Mouse (Mus musculus): ENCODE measurements around the gene Spag17. TPM values are rescaled to one million over a fixed set of nuclear protein-coding genes. Genes with fewer than 3 reads are reported as not detected.

Gene Spag17
- polyA plus RNA-seq, 1 experiment from 2014 or later: 1.2 TPM

DNA sequence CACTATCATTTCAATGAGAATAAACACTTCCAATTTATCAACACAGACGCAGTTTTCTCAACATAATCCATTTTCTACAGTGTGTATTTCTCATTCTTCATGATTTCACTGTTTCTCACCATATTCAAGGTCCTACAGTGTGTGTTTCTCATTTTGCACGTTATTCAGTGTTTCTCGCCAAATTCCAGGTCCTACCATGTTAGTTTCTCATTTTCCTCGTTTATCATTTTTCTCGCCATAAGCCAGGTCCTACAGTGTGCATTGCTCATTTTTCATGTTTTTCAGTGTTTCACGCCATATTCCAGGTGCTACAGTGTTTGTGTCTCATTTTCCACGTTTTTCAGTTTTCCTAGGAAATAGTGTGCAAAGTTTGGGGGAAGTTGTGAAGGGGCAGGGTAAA, 95.8 kb downstream of the Spag17 start:
- H3K4me3 ChIP-seq (ENCODE audit: low read depth, low read length): no peak overlapping the region
- no peak overlapping the region for H3K9ac ChIP-seq (ENCODE audit: low read length)
- no peaks in the 10 kb centered on the region for H3K36me3 ChIP-seq (ENCODE audit: control insufficient read depth, insufficient read depth, low read length)
- 72% methylated on average over 7 of the region's 7 CpGs for WGBS
- H3K27me3 ChIP-seq (ENCODE audit: control insufficient read depth, insufficient read depth, low read length): no peaks in the 10 kb centered on the region
- H3K4me2 ChIP-seq (ENCODE audit: low read depth, severe bottlenecking): no peak overlapping the region
- no peak overlapping the region for H3K27ac ChIP-seq (replicated peaks; ENCODE audit: low read depth, low read length)
- DNase-seq (ENCODE audit: low spot score) (no peak), ATAC-seq (ENCODE audit: insufficient number of reproducible peaks, low FRiP score, low TSS enrichment, low read depth) (no peak)
- H3K9me3 ChIP-seq (ENCODE audit: control insufficient read depth, low read length): no peaks in the 10 kb centered on the region
- no peaks in the 10 kb centered on the region for H3K4me1 ChIP-seq (ENCODE audit: control insufficient read depth, insufficient read depth, low read length)

GRCm38 (mm10) chr3:100004676-100005075, 119.5 kb downstream of the Spag17 start:
- ATAC-seq (ENCODE audit: insufficient number of reproducible peaks, low FRiP score, low TSS enrichment, low read depth): no peak
- Histone ChIP-seq H3K9me3 (ENCODE audit: control insufficient read depth, low read length) (no peaks in the 10 kb centered on the region), H3K4me1 (ENCODE audit: control insufficient read depth, insufficient read depth, low read length) (no peaks in the 10 kb centered on the region), H3K36me3 (ENCODE audit: control insufficient read depth, insufficient read depth, low read length) (no peaks in the 10 kb centered on the region), H3K27ac (replicated peaks; ENCODE audit: low read depth, low read length) (no peak overlapping the region), H3K27me3 (ENCODE audit: control insufficient read depth, insufficient read depth, low read length) (no peaks in the 10 kb centered on the region), H3K4me3 (ENCODE audit: low read depth, low read length) (no peak overlapping the region), H3K9ac (ENCODE audit: low read length) (no peak overlapping the region), H3K4me2 (ENCODE audit: low read depth, severe bottlenecking) (no peak overlapping the region)
- WGBS: 92% methylated on average over 1 of the region's 1 CpGs
- no peak for DNase-seq (ENCODE audit: low spot score)

GRCm38 (mm10) chr3:100009807-100010206, 124.6 kb downstream of the Spag17 start:
- ATAC-seq (ENCODE audit: insufficient number of reproducible peaks, low FRiP score, low TSS enrichment, low read depth): no peak
- no peaks in the 10 kb centered on the region for H3K36me3 ChIP-seq (ENCODE audit: control insufficient read depth, insufficient read depth, low read length)
- H3K4me1 ChIP-seq (ENCODE audit: control insufficient read depth, insufficient read depth, low read length): no peaks in the 10 kb centered on the region
- no peaks in the 10 kb centered on the region for H3K9me3 ChIP-seq (ENCODE audit: control insufficient read depth, low read length)
- DNase-seq (ENCODE audit: low spot score): no peak
- H3K27ac ChIP-seq (replicated peaks; ENCODE audit: low read depth, low read length): no peak overlapping the region
- H3K9ac ChIP-seq (ENCODE audit: low read length): no peak overlapping the region
- H3K4me3 ChIP-seq (ENCODE audit: low read depth, low read length): no peak overlapping the region
- no peak overlapping the region for H3K4me2 ChIP-seq (ENCODE audit: low read depth, severe bottlenecking)
- H3K27me3 ChIP-seq (ENCODE audit: control insufficient read depth, insufficient read depth, low read length): no peaks in the 10 kb centered on the region

DNA sequence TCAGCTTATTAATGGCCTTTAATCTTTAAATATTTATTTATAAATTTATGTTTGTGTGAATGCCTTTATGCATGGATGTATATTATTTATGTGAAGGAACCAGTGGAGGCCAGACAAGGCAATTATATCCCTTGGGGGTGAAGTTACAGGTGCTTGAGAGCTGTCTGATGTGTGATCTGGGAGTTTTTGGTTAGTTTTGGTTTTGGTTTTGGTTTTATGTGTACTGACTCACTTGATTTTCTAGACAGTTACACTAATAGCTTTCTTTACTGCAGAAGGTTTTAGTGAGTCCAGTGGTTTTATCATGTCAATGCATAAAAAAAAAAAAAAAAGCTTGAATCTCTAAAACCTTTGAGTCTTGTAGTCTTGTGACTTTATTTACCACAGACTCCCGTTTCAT, 128.9 kb downstream of the Spag17 start:
- Histone ChIP-seq H3K36me3 (ENCODE audit: control insufficient read depth, insufficient read depth, low read length) (no peaks in the 10 kb centered on the region), H3K4me2 (ENCODE audit: low read depth, severe bottlenecking) (no peak overlapping the region), H3K9ac (ENCODE audit: low read length) (no peak overlapping the region), H3K27ac (replicated peaks; ENCODE audit: low read depth, low read length) (no peak overlapping the region), H3K9me3 (ENCODE audit: control insufficient read depth, low read length) (no peaks in the 10 kb centered on the region), H3K4me1 (ENCODE audit: control insufficient read depth, insufficient read depth, low read length) (no peaks in the 10 kb centered on the region), H3K4me3 (ENCODE audit: low read depth, low read length) (no peak overlapping the region), H3K27me3 (ENCODE audit: control insufficient read depth, insufficient read depth, low read length) (no peaks in the 10 kb centered on the region)
- DNase-seq (ENCODE audit: low spot score) (no peak), ATAC-seq (ENCODE audit: insufficient number of reproducible peaks, low FRiP score, low TSS enrichment, low read depth) (no peak)
- 89% methylated on average over 1 of the region's 1 CpGs for WGBS

GRCm38 (mm10) chr3:100031291-100031690, 146.1 kb downstream of the Spag17 start:
- Histone ChIP-seq H3K9ac (ENCODE audit: low read length) (no peak overlapping the region), H3K4me1 (ENCODE audit: control insufficient read depth, insufficient read depth, low read length) (0 out of 2 replicates have a peak, but pooled peaks cover 2% of the 10 kb centered on the region), H3K9me3 (ENCODE audit: control insufficient read depth, low read length) (no peaks in the 10 kb centered on the region), H3K4me3 (ENCODE audit: low read depth, low read length) (no peak overlapping the region), H3K4me2 (ENCODE audit: low read depth, severe bottlenecking) (no peak overlapping the region), H3K36me3 (ENCODE audit: control insufficient read depth, insufficient read depth, low read length) (no peaks in the 10 kb centered on the region), H3K27ac (replicated peaks; ENCODE audit: low read depth, low read length) (no peak overlapping the region), H3K27me3 (ENCODE audit: control insufficient read depth, insufficient read depth, low read length) (no peaks in the 10 kb centered on the region)
- WGBS: 38% methylated on average over 4 of the region's 4 CpGs
- DNase-seq (ENCODE audit: low spot score): peak; percentile 52
- ATAC-seq (ENCODE audit: insufficient number of reproducible peaks, low FRiP score, low TSS enrichment, low read depth): no peak

DNA sequence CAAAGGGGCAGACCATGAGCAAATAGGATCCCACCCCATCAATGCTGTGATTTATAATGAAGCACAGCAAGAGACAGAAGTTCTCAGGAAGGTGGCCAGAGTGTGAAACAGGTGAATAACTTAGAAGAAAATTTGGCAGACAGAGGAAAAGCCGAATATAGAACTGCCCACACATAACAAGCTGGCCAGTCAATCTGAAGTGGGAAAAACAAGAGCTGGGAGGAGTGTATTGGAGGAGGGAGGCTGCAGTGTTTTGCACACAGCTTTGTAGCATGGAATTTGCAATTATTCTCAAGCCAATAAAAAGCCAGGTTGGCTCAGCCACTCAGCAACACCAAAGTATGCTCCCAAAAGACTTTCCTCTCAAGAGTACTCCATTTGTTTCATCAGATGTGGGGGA, 147.8 kb downstream of the Spag17 start:
- Histone ChIP-seq H3K36me3 (ENCODE audit: control insufficient read depth, insufficient read depth, low read length) (no peaks in the 10 kb centered on the region), H3K9ac (ENCODE audit: low read length) (no peak overlapping the region), H3K4me2 (ENCODE audit: low read depth, severe bottlenecking) (no peak overlapping the region), H3K27ac (replicated peaks; ENCODE audit: low read depth, low read length) (no peak overlapping the region), H3K9me3 (ENCODE audit: control insufficient read depth, low read length) (no peaks in the 10 kb centered on the region), H3K27me3 (ENCODE audit: control insufficient read depth, insufficient read depth, low read length) (no peaks in the 10 kb centered on the region), H3K4me3 (ENCODE audit: low read depth, low read length) (no peak overlapping the region), H3K4me1 (ENCODE audit: control insufficient read depth, insufficient read depth, low read length) (0 out of 2 replicates have a peak, but pooled peaks cover 2% of the 10 kb centered on the region)
- ATAC-seq (ENCODE audit: insufficient number of reproducible peaks, low FRiP score, low TSS enrichment, low read depth): no peak
- 82% methylated on average over 1 of the region's 1 CpGs for WGBS
- no peak for DNase-seq (ENCODE audit: low spot score)

- 58% methylated on average over 4 of the region's 4 CpGs for WGBS
- no peak overlapping the region for H3K27ac ChIP-seq (replicated peaks; ENCODE audit: low read depth, low read length)
Observed at GRCm38 (mm10) chr3:100034366-100034956, 149.3 kb downstream of the Spag17 start.

GRCm38 (mm10) chr3:100035097-100035496, 149.9 kb downstream of the Spag17 start:
- 0 out of 2 replicates have a peak, but pooled peaks cover 2% of the 10 kb centered on the region for H3K4me1 ChIP-seq (ENCODE audit: control insufficient read depth, insufficient read depth, low read length)
- DNase-seq (ENCODE audit: low spot score) (no peak), ATAC-seq (ENCODE audit: insufficient number of reproducible peaks, low FRiP score, low TSS enrichment, low read depth) (no peak)
- no peaks in the 10 kb centered on the region for H3K27me3 ChIP-seq (ENCODE audit: control insufficient read depth, insufficient read depth, low read length)
- no peak overlapping the region for H3K4me2 ChIP-seq (ENCODE audit: low read depth, severe bottlenecking)
- no peak overlapping the region for H3K4me3 ChIP-seq (ENCODE audit: low read depth, low read length)
- H3K36me3 ChIP-seq (ENCODE audit: control insufficient read depth, insufficient read depth, low read length): no peaks in the 10 kb centered on the region
- WGBS: 81% methylated on average over 3 of the region's 3 CpGs
- H3K27ac ChIP-seq (replicated peaks; ENCODE audit: low read depth, low read length): no peak overlapping the region
- H3K9ac ChIP-seq (ENCODE audit: low read length): no peak overlapping the region
- no peaks in the 10 kb centered on the region for H3K9me3 ChIP-seq (ENCODE audit: control insufficient read depth, low read length)

More at GRCm38 (mm10) chr3:100034366-100034956, 149.3 kb downstream of the Spag17 start:
- ATAC-seq (ENCODE audit: insufficient number of reproducible peaks, low FRiP score, low TSS enrichment, low read depth): peak; percentile 73; the same call in 1 of the 2 replicates
- DNase-seq (ENCODE audit: low spot score): no peak
- Histone ChIP-seq H3K27me3 (ENCODE audit: control insufficient read depth, insufficient read depth, low read length) (no peaks in the 10 kb centered on the region), H3K36me3 (ENCODE audit: control insufficient read depth, insufficient read depth, low read length) (no peaks in the 10 kb centered on the region), H3K4me2 (ENCODE audit: low read depth, severe bottlenecking) (no peak overlapping the region), H3K9me3 (ENCODE audit: control insufficient read depth, low read length) (no peaks in the 10 kb centered on the region), H3K4me1 (ENCODE audit: control insufficient read depth, insufficient read depth, low read length) (0 out of 2 replicates have a peak, but pooled peaks cover 2% of the 10 kb centered on the region), H3K4me3 (ENCODE audit: low read depth, low read length) (no peak overlapping the region), H3K9ac (ENCODE audit: low read length) (no peak overlapping the region)

GRCm38 (mm10) chr3:100036846-100037245, 151.6 kb downstream of the Spag17 start:
- no peak overlapping the region for H3K4me3 ChIP-seq (ENCODE audit: low read depth, low read length)
- H3K9ac ChIP-seq (ENCODE audit: low read length): no peak overlapping the region
- H3K27ac ChIP-seq (replicated peaks; ENCODE audit: low read depth, low read length): no peak overlapping the region
- ATAC-seq (ENCODE audit: insufficient number of reproducible peaks, low FRiP score, low TSS enrichment, low read depth): no peak
- no peaks in the 10 kb centered on the region for H3K36me3 ChIP-seq (ENCODE audit: control insufficient read depth, insufficient read depth, low read length)
- H3K9me3 ChIP-seq (ENCODE audit: control insufficient read depth, low read length): no peaks in the 10 kb centered on the region
- DNase-seq (ENCODE audit: low spot score): no peak
- no peak overlapping the region for H3K4me2 ChIP-seq (ENCODE audit: low read depth, severe bottlenecking)
- no peaks in the 10 kb centered on the region for H3K27me3 ChIP-seq (ENCODE audit: control insufficient read depth, insufficient read depth, low read length)
- H3K4me1 ChIP-seq (ENCODE audit: control insufficient read depth, insufficient read depth, low read length): 0 out of 2 replicates have a peak, but pooled peaks cover 2% of the 10 kb centered on the region
- WGBS: 79% methylated on average over 5 of the region's 5 CpGs

Data from limb, embryonic 11.5 days (tissue).